Mouse (Mus musculus) bone marrow macrophage, adult 2 months (primary cell): Measurements from ENCODE around the gene Abhd2.

Experiments
- CTCF ChIP-seq: IDR thresholded peaks from 2 replicates; pipeline ENCODE4 v1.5.1; 2012; ENCODE audit warnings: low read depth, mild to moderate bottlenecking, low read length, moderate library complexity
- POLR2A ChIP-seq: IDR thresholded peaks from 2 replicates; pipeline ENCODE4 v1.6.1; 2012; ENCODE audit warnings: mild to moderate bottlenecking, low read depth, low read length, borderline replicate concordance

DNA sequence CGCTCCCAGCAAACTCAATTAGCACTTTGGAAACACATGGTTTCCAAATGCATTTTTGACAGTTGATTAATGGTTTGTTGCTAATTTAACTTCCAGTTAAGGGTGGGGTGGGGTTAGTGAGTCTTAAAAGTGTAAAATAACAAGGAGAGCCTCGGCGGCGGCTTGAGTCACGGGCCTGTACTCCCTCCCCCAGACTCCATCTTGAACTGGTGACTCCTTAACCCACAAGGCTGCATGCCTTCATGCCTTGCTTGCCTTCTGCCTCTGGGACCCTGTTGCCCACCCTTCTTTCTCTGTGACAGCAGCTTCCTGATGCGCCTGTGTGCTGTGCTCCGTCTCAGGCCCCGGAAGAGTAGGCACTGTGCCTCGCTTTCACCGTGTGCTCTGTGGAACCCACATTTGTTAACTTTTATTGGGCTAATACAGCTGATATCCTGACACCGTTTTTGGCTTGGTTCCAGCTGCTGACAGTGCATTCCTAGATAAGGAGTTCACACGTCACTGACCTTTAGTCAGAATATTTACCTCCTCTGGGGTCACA, 40.6 kb downstream of the Abhd2 start:
- TF ChIP-seq CTCF (no peak), POLR2A (no peak)
